Comparison of ENCODE assay signal across 8 mouse cellular contexts in genomic region chr2:32599409-32599808, GRCm38 (mm10). TPM values are rescaled to one million over a fixed set of nuclear protein-coding genes. Genes with fewer than 3 reads are reported as not detected.
DNase-seq lines count a peak whose midpoint lies in the region; ATAC-seq lines count a peak whose summit lies in the region.

St6galnac6 (plus strand) TSS chr2:32599709.

- H3K4me2 ChIP-seq in hindbrain, embryonic 13.5 days: no peak within 1 kb of the TSS

- 93% methylated on average over 3 of the region's 3 CpGs for WGBS in hindbrain, embryonic 13.5 days
- 89% methylated on average over 3 of the region's 3 CpGs for WGBS in macrophage (ENCODE audit: missing documents)

- H3K36me3 ChIP-seq in hindbrain, embryonic 13.5 days: peaks cover 17% of the 10 kb centered on the region
- peaks cover 41% of the 10 kb centered on the region for H3K36me3 ChIP-seq in macrophage (ENCODE audit: inconsistent target)

- no peak within 1 kb of the TSS for H3K9ac ChIP-seq in hindbrain, embryonic 13.5 days

- no peak for ATAC-seq in hindbrain, embryonic 13.5 days (ENCODE audit: low FRiP score)
- no peak for ATAC-seq in erythroblast, adult 5-6 weeks (replicated peaks; ENCODE audit: low FRiP score, poor library complexity, severe bottlenecking)

- no peak within 1 kb of the TSS for H3K27ac ChIP-seq in hindbrain, embryonic 13.5 days
- no peak within 1 kb of the TSS for H3K27ac ChIP-seq in macrophage

- no peak within 1 kb of the TSS for H3K4me3 ChIP-seq in hindbrain, embryonic 13.5 days
- H3K4me3 ChIP-seq in macrophage (ENCODE audit: inconsistent target): no peak within 1 kb of the TSS

- 0 out of 2 replicates have a peak, but pooled peaks cover 8% of the 10 kb centered on the region for H3K4me1 ChIP-seq in hindbrain, embryonic 13.5 days (replicated peaks)

- DNase-seq in frontal cortex, adult 2 months (ENCODE audit: extremely low spot score in 1 of 2, low spot score in 1 of 2): no peak
- DNase-seq in frontal cortex, postnatal 14 days (ENCODE audit: low spot score in 2 of 2): no peak
- no peak for DNase-seq in urinary bladder, adult 2 months (ENCODE audit: low spot score)
- DNase-seq in urinary bladder, postnatal 36 days (ENCODE audit: low spot score in 2 of 2): no peak
- no peak for DNase-seq in thymus, postnatal 14 days

- H3K9me3 ChIP-seq in hindbrain, embryonic 13.5 days: no peaks in the 10 kb centered on the region

- no peaks in the 10 kb centered on the region for H3K79me2 ChIP-seq in macrophage (ENCODE audit: inconsistent target)

- H3K27me3 ChIP-seq in hindbrain, embryonic 13.5 days: no peaks in the 10 kb centered on the region

RNA-seq across cellular contexts. Expression of gene St6galnac6, which starts in this region (rescaled TPM):
- polyA plus RNA-seq in frontal cortex, adult 2 months (2012; rRNA removed): 98.8 and 112 TPM in 2 replicates
- 20.8 and 33.1 TPM in 2 replicates for polyA plus RNA-seq in urinary bladder, adult 2 months (2012; rRNA removed)
- 13.1 and 13.5 TPM in 2 replicates for polyA plus RNA-seq in hindbrain, embryonic 13.5 days (2015; fragmentation: Nextera tagmentation; extraction: Ambion mirVana)
- total RNA-seq in macrophage (2018; cell fraction: chromatin; rRNA removed): 10 to 100 TPM; 19.3 to 65.4 (median 36.2) TPM
- total RNA-seq in macrophage (2018; cell fraction: cytosol; rRNA removed): 10 to 100 TPM; 15.8 to 50.9 (median 27.0) TPM
- total RNA-seq in macrophage (2018; cell fraction: nucleus; rRNA removed): 10 to 100 TPM; 19.1 to 76.3 (median 41.4) TPM
- 24.8 to 53.9 TPM (median 25.2 TPM) in 3 replicates for polyA plus RNA-seq in macrophage (2018)
- total RNA-seq in erythroblast, adult 5-6 weeks (2015; ENCODE audit: low replicate concordance): 0.77 and 3.3 TPM in 2 replicates
- total RNA-seq in erythroblast, adult 5-6 weeks (2017; ENCODE audit: low replicate concordance): 2.1 and 2.5 TPM in 2 replicates
